In genomic region chr11:86962362-86962761, GRCm38 (mm10) we compare ENCODE assay signal across 10 mouse cellular contexts. TPM values are rescaled to one million over a fixed set of nuclear protein-coding genes. Genes with fewer than 3 reads are reported as not detected.
DNase-seq lines count a peak whose midpoint lies in the region; ATAC-seq and TF ChIP-seq lines count a peak whose summit lies in the region.
"Had no signal": no experiment of that assay in that cellular context is flagged by ENCODE, and none has a peak within 500 bp of the region (broad histone marks: within the 10 kb centered on the region; RNA-seq: fewer than 3 reads in every experiment).

No protein-coding gene starts in this region.

- H3K27ac ChIP-seq in heart, embryonic 12.5 days (ENCODE audit: poor library complexity, severe bottlenecking), result peak overlapping the region; percentile 97
- H3K27ac ChIP-seq in left cerebral cortex, adult 2 months, result peak overlapping the region; percentile 91
- peak overlapping the region; percentile 78 for H3K27ac ChIP-seq in intestine, embryonic 15.5 days
- peak overlapping the region; percentile 72; the same call in 1 of the 2 replicates for H3K27ac ChIP-seq in stomach, embryonic 14.5 days (ENCODE audit: low read length)

- H3K4me3 ChIP-seq in heart, embryonic 12.5 days, result no peak overlapping the region
- no peak overlapping the region for H3K4me3 ChIP-seq in left cerebral cortex, adult 2 months
- H3K4me3 ChIP-seq in intestine, embryonic 15.5 days (replicated peaks), result no peak overlapping the region
- H3K4me3 ChIP-seq in stomach, embryonic 14.5 days (ENCODE audit: low read depth, low read length), result no peak overlapping the region
- H3K4me3 ChIP-seq: myocyte had no signal

- ATAC-seq in heart, embryonic 12.5 days (ENCODE audit: insufficient number of reproducible peaks, low FRiP score), result no peak
- peak; percentile 52 for ATAC-seq in intestine, embryonic 15.5 days
- ATAC-seq in stomach, embryonic 14.5 days (ENCODE audit: insufficient number of reproducible peaks, insufficient read depth, low FRiP score, low read depth), result no peak; the same call in 1 of the 2 replicates

- 9% methylated on average over 2 of the region's 2 CpGs for WGBS in heart, embryonic 12.5 days
- WGBS in intestine, embryonic 15.5 days, result 47% methylated on average over 2 of the region's 2 CpGs
- 44% methylated on average over 2 of the region's 2 CpGs for WGBS in stomach, embryonic 14.5 days

- TF ChIP-seq CTCF in left cerebral cortex, adult 2 months (IDR thresholded peaks at IDR 0.05), result no peak

- peaks cover 12% of the 10 kb centered on the region for H3K36me3 ChIP-seq in heart, embryonic 12.5 days
- H3K36me3 ChIP-seq in intestine, embryonic 15.5 days, result no peaks in the 10 kb centered on the region
- H3K36me3 ChIP-seq in stomach, embryonic 14.5 days (ENCODE audit: control insufficient read depth, insufficient read depth, low read length), result 0 out of 2 replicates have a peak, but pooled peaks cover 4% of the 10 kb centered on the region

- peak overlapping the region; percentile 54 for H3K9ac ChIP-seq in heart, embryonic 12.5 days
- no peak overlapping the region; the same call in 1 of the 2 replicates for H3K9ac ChIP-seq in intestine, embryonic 15.5 days
- H3K9ac ChIP-seq in stomach, embryonic 14.5 days (replicated peaks; ENCODE audit: low read depth, low read length), result no peak overlapping the region

- peaks cover 89% of the 10 kb centered on the region for H3K4me1 ChIP-seq in heart, embryonic 12.5 days (replicated peaks)
- peaks cover 75% of the 10 kb centered on the region for H3K4me1 ChIP-seq in intestine, embryonic 15.5 days (replicated peaks)
- H3K4me1 ChIP-seq in stomach, embryonic 14.5 days (ENCODE audit: control insufficient read depth, insufficient read depth, low read length), result peaks cover 46% of the 10 kb centered on the region

- H3K4me2 ChIP-seq in heart, embryonic 12.5 days, result peak overlapping the region; percentile 48
- peak overlapping the region; percentile 29 for H3K4me2 ChIP-seq in intestine, embryonic 15.5 days (replicated peaks)
- no peak overlapping the region for H3K4me2 ChIP-seq in stomach, embryonic 14.5 days (replicated peaks; ENCODE audit: low read depth, low read length)

- DNase-seq in heart, postnatal 14 days, result no peak
- DNase-seq in left cerebral cortex, adult 2 months (ENCODE audit: extremely low spot score in 1 of 2, low spot score in 2 of 2), result no peak
- DNase-seq in left cerebral cortex, postnatal 10 days (ENCODE audit: extremely low spot score in 1 of 2, low spot score in 2 of 2), result no peak
- DNase-seq in spleen, postnatal 10 days (ENCODE audit: low spot score in 2 of 2), result no peak
- DNase-seq in T-cell, adult 2 months (ENCODE audit: low spot score), result no peak
- DNase-seq: gastrocnemius, postnatal 10 days had no signal

- no peaks in the 10 kb centered on the region for H3K9me3 ChIP-seq in heart, embryonic 12.5 days (replicated peaks)
- H3K9me3 ChIP-seq in intestine, embryonic 15.5 days, result no peaks in the 10 kb centered on the region
- H3K9me3 ChIP-seq in stomach, embryonic 14.5 days (ENCODE audit: control insufficient read depth, low read depth, low read length), result no peaks in the 10 kb centered on the region

- intact Hi-C loops in heart, postnatal 14 days (cut with DNase I), result no loop called here
- intact Hi-C loops in left cerebral cortex, adult 2 months (cut with DNase I), result no loop called here
- intact Hi-C loops in left cerebral cortex, postnatal 10 days (cut with DNase I), result no loop called here

- no peaks in the 10 kb centered on the region for H3K27me3 ChIP-seq in heart, embryonic 12.5 days (replicated peaks)
- no peaks in the 10 kb centered on the region for H3K27me3 ChIP-seq in intestine, embryonic 15.5 days (replicated peaks)
- no peaks in the 10 kb centered on the region for H3K27me3 ChIP-seq in stomach, embryonic 14.5 days (ENCODE audit: control insufficient read depth, insufficient read depth, low read length)

RNA-seq across cellular contexts. Expression of gene Ypel2, which starts 31.1 kb away (rescaled TPM):
- 24.0 and 25.8 TPM in 2 replicates for polyA plus RNA-seq in heart, embryonic 12.5 days (2016; fragmentation: Nextera tagmentation; extraction: Ambion mirVana)
- 10 to 100 TPM; 24.7 to 24.8 TPM for total RNA-seq in heart, postnatal 14 days (2021)
- total RNA-seq in left cerebral cortex, adult 2 months (2021), result 10 to 100 TPM; 42.8 to 45.5 TPM
- 10 to 100 TPM; 21.4 to 22.4 TPM for total RNA-seq in left cerebral cortex, postnatal 10 days (2021)
- 7.5 TPM in 2 replicates for polyA plus RNA-seq in intestine, embryonic 15.5 days (2015; fragmentation: Nextera tagmentation; extraction: Ambion mirVana)
- polyA plus RNA-seq in stomach, embryonic 14.5 days (2014; fragmentation: Nextera tagmentation; extraction: Ambion mirVana), result 6.6 and 7.5 TPM in 2 replicates
